Mouse (Mus musculus) ES-Bruce4 (cell line): ENCODE data around the gene Htr1d.

ENCODE experiments used
- EP300 ChIP-seq: IDR thresholded peaks from 2 replicates; pipeline ENCODE4 v1.6.1; 2011; ENCODE audit warnings: low read depth, low read length; ENCODE audit not compliant: insufficient read depth
- POLR2A ChIP-seq: IDR thresholded peaks from one replicate; pipeline ENCODE4 v1.8.1; 2011; ENCODE audit warnings: low read length; ENCODE audit not compliant: insufficient read depth

- TF ChIP-seq POLR2A, result no peak
- no peak for TF ChIP-seq EP300
These were observed 21.5 kb upstream of the Htr1d start for GRCm38 (mm10) chr4:136401806-136402205.
